Mouse (Mus musculus): ENCODE measurements around the gene Igf1r.

DNA sequence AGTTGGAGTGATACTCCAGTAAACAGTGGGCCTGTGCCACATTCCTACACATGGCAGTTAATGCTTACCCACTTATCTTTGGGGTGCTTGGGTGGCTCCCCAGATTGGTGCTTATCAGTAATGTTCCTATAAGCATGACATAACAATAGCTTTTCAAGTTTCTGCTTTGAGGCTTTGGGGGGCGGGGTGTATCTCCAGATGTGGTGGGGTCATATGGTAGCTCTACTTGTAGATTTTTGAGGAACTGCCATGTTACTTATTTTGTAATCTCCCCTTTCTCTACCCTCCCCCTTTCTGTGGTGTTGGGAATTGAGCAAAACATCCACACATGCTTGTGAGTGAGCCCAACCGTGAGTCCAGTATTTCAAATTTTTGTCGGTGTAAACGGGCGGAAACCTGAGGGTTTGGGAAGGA, 32.4 kb downstream of the Igf1r start:
- TF ChIP-seq CTCF (IDR thresholded peaks at IDR 0.05; ENCODE audit: low read depth, low read length) (no peak), GATA1 (IDR thresholded peaks at IDR 0.05; ENCODE audit: borderline replicate concordance, low read length) (no peak), TAL1 (conservative IDR thresholded peaks at IDR 0.05; ENCODE audit: low read depth, low read length) (peak; percentile 47), POLR2AphosphoS5 (IDR thresholded peaks at IDR 0.05; ENCODE audit: insufficient replicate concordance, low read depth, low read length) (no peak), GATA2 (IDR thresholded peaks at IDR 0.05; ENCODE audit: borderline replicate concordance, low read depth, low read length) (no peak)
